Mouse (Mus musculus) stomach, postnatal 0 days (tissue): Measurements from ENCODE around the gene Rlbp1. TPM values are rescaled to one million over a fixed set of nuclear protein-coding genes. Genes with fewer than 3 reads are reported as not detected.

Source experiments
- ATAC-seq: fragments of 200-750 bp; cut with Nextera tagmentation; 2 replicates; pipeline ENCODE4 v1.8.0; 2017; ENCODE audit not compliant: low FRiP score, low TSS enrichment
- DNase-seq: peaks from one replicate; pipeline ENCODE4 v3.0.0-alpha.2; 2016; ENCODE audit warnings: low spot score
- H3K27ac ChIP-seq: fragments of 300-500 bp; sonication (generic); replicated peaks from 2 replicates; pipeline ENCODE4 v1.5.1; 2014; ENCODE audit warnings: mild to moderate bottlenecking, control low read depth
- H3K27me3 ChIP-seq: fragments of 300-500 bp; sonication (generic); 2 replicates; pipeline ENCODE4 v1.6.1; 2014; ENCODE audit warnings: low read length; ENCODE audit not compliant: control insufficient read depth, insufficient read depth
- H3K36me3 ChIP-seq: fragments of 300-500 bp; sonication (generic); 2 replicates; pipeline ENCODE4 v1.6.1; 2014; ENCODE audit warnings: low read length, mixed read lengths; ENCODE audit not compliant: control insufficient read depth, insufficient read depth
- H3K4me1 ChIP-seq: fragments of 300-500 bp; sonication (generic); replicated peaks from 2 replicates; pipeline ENCODE4 v1.6.1; 2014; ENCODE audit warnings: antibody characterized with exemption; ENCODE audit not compliant: control insufficient read depth, insufficient read depth
- H3K4me2 ChIP-seq: fragments of 300-500 bp; sonication (generic); replicated peaks from 2 replicates; pipeline ENCODE4 v1.6.1; 2014; ENCODE audit warnings: low read depth, mild to moderate bottlenecking, control low read depth, moderate library complexity
- H3K4me3 ChIP-seq: fragments of 300-500 bp; sonication (generic); 2 replicates; pipeline ENCODE4 v1.5.1; 2014; ENCODE audit warnings: low read depth, low read length, control low read depth
- H3K9ac ChIP-seq: fragments of 300-500 bp; sonication (generic); 2 replicates; pipeline ENCODE4 v1.6.1; 2014; ENCODE audit warnings: mild to moderate bottlenecking, low read length, control low read depth, mixed read lengths
- H3K9me3 ChIP-seq: fragments of 300-500 bp; sonication (generic); 2 replicates; pipeline ENCODE4 v1.6.1; 2016; ENCODE audit warnings: low read length; ENCODE audit not compliant: control insufficient read depth
- CTCF ChIP-seq: IDR thresholded peaks from 2 replicates; pipeline ENCODE4 v1.5.1; 2016; ENCODE audit warnings: antibody characterized with exemption, low read depth, mild to moderate bottlenecking, moderate library complexity
- EP300 ChIP-seq: optimal IDR thresholded peaks from 2 replicates; pipeline ENCODE3; 2016; ENCODE audit warnings: antibody characterized with exemption
- WGBS: fragments of 180-500 bp; shearing (Covaris S2); extraction: QIAGEN DNeasy Blood & Tissue Kit; methylation state at CpG from one replicate; pipeline ENCODE4 v1.1.7; 2014; 5-methylcytosine and 5-hydroxymethylcytosine counted together
- polyA plus RNA-seq: library from polyadenylated mRNA; unstranded; fragments of >200 nt; fragmentation: Nextera tagmentation; extraction: Ambion mirVana; gene quantifications from 2 replicates; pipeline ENCODE4 v1.2.1, GENCODE M21; 2015

Rlbp1 gene
- polyA plus RNA-seq, 1 experiment from 2014 or later: 0.28 TPM

DNA sequence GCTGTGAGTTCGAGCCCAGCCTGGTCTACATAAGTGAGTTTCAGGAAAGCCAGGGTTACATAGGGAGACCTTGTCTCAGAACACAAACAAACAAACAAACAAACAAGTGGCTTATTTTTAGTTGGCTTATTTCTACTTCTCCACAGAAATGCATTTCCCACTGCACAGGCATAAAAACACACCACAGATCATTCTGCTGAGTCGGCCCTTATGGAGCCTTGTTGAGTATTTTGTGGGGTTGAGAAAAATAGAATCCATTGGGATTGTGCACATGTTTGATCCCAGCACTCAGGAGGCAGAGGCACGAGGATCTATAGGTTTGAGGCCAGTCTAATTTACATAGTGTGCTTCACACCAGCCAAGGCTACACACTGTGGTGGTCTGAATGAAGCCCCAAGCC is 13.4 kb upstream of the Rlbp1 start:
- no peak overlapping the region for H3K4me2 ChIP-seq
- ATAC-seq (no peak), DNase-seq (no peak)
- 80% methylated on average over 3 of the region's 3 CpGs for WGBS
- no peaks in the 10 kb centered on the region for H3K27me3 ChIP-seq
- no peaks in the 10 kb centered on the region for H3K4me1 ChIP-seq
- H3K36me3 ChIP-seq: no peaks in the 10 kb centered on the region
- H3K4me3 ChIP-seq: no peak overlapping the region
- H3K27ac ChIP-seq: no peak overlapping the region
- H3K9me3 ChIP-seq: no peaks in the 10 kb centered on the region
- H3K9ac ChIP-seq: no peak overlapping the region
- TF ChIP-seq EP300 (no peak), CTCF (no peak)

DNA sequence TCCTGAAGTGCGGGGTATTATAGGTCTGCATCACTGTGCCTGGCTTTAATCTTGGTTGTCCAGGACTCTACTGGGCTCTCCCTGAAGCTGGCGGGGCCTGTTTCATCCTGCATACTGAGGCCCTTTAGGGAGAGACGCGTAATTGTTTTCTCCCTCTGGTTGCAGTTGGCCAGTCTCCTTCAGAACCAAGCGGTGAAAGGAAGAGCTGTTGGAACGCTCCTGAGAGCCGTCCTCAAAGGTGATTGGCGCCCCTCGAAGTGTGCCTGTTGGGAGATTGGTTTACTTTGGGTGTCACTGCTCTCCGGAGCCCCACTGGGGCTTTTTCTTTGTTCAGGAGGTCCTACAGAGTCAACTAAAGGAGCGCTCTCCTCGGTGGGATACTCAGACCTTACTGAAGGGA is 12.1 kb upstream of the Rlbp1 start:
- no peak overlapping the region for H3K4me2 ChIP-seq
- H3K9ac ChIP-seq: no peak overlapping the region
- no peaks in the 10 kb centered on the region for H3K4me1 ChIP-seq
- 63% methylated on average over 12 of the region's 12 CpGs for WGBS
- H3K4me3 ChIP-seq: no peak overlapping the region
- H3K9me3 ChIP-seq: no peaks in the 10 kb centered on the region
- no peaks in the 10 kb centered on the region for H3K27me3 ChIP-seq
- H3K27ac ChIP-seq: no peak overlapping the region
- TF ChIP-seq EP300 (no peak), CTCF (no peak)
- no peaks in the 10 kb centered on the region for H3K36me3 ChIP-seq
- DNase-seq (no peak), ATAC-seq (no peak)

- DNase-seq: no peak
- Histone ChIP-seq H3K9me3 (no peaks in the 10 kb centered on the region), H3K36me3 (no peaks in the 10 kb centered on the region), H3K4me1 (no peaks in the 10 kb centered on the region), H3K4me3 (no peak overlapping the region), H3K4me2 (no peak overlapping the region), H3K9ac (no peak overlapping the region), H3K27ac (no peak overlapping the region), H3K27me3 (no peaks in the 10 kb centered on the region)
- WGBS: 41% methylated on average over 8 of the region's 8 CpGs
- peak; percentile 69; the same call in 1 of the 2 replicates for ATAC-seq
- TF ChIP-seq CTCF (no peak), EP300 (no peak)
Observed at GRCm38 (mm10) chr7:79398426-79398825, 11.6 kb upstream of the Rlbp1 start.

DNA sequence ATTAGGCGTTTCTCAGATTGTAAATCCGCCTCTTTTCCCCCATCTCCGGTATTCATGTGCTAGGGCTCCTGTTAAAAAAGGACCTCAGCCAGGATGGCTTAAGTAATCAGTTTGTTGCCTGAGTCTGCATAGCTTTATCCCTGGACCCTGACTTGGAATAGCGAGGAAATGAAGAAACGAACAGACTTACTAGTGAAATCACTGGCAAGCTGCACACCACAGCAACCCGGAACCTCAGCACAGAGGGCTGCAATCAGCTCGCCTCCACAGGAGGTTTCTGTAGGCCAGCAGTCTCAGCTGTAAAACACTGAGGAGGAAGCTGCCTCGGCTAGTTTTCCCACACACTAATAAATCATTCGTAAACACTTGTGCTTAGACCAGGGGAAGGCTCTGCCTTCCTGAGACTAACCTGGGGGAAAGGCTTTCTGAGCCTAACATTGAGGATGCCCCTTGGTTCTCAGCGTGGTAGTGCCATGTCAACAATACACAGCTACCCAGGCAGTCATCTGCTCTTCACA is 10.7 kb upstream of the Rlbp1 start:
- no peak for TF ChIP-seq CTCF
- no peak for TF ChIP-seq EP300
- Histone ChIP-seq H3K4me3 (no peak overlapping the region), H3K4me1 (no peaks in the 10 kb centered on the region), H3K36me3 (no peaks in the 10 kb centered on the region), H3K4me2 (no peak overlapping the region), H3K27ac (no peak overlapping the region), H3K27me3 (no peaks in the 10 kb centered on the region), H3K9ac (no peak overlapping the region), H3K9me3 (no peaks in the 10 kb centered on the region)
- WGBS: 64% methylated on average over 10 of the region's 10 CpGs
- DNase-seq (no peak), ATAC-seq (no peak)

GRCm38 (mm10) chr7:79395186-79395585 is 8.3 kb upstream of the Rlbp1 start:
- no peak overlapping the region for H3K9ac ChIP-seq
- TF ChIP-seq CTCF (no peak), EP300 (no peak)
- WGBS: 79% methylated on average over 7 of the region's 7 CpGs

DNA sequence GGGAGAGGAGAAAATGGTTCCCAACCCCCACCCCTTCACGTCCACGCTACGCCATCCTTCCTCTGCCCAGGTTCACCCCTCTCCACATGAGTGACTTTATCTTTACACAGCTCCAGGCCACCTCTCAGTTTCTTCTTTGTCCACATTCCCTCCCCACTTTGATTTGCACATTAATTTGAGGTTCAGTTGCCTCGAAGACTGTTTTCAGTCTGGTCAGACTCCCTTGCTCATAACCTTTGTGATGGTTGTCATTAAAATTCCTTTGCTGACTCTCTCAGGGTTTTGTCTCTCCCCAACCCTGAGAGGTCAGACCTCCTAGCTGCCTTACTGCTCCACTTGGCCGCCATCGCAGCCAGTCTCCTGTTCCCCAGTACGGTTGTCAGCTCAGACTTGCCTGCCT is 7.8 kb upstream of the Rlbp1 start:
- Histone ChIP-seq H3K9me3 (no peaks in the 10 kb centered on the region), H3K27me3 (no peaks in the 10 kb centered on the region), H3K36me3 (no peaks in the 10 kb centered on the region), H3K4me3 (no peak overlapping the region), H3K4me2 (no peak overlapping the region), H3K27ac (no peak overlapping the region), H3K9ac (no peak overlapping the region), H3K4me1 (no peaks in the 10 kb centered on the region)
- TF ChIP-seq CTCF (no peak), EP300 (no peak)
- ATAC-seq (no peak), DNase-seq (no peak)
- 85% methylated on average over 7 of the region's 7 CpGs for WGBS

More at GRCm38 (mm10) chr7:79395186-79395585, 8.3 kb upstream of the Rlbp1 start:
- Histone ChIP-seq H3K9me3 (no peaks in the 10 kb centered on the region), H3K27ac (no peak overlapping the region), H3K36me3 (no peaks in the 10 kb centered on the region), H3K4me1 (no peaks in the 10 kb centered on the region), H3K27me3 (no peaks in the 10 kb centered on the region), H3K4me3 (no peak overlapping the region), H3K4me2 (no peak overlapping the region)
- ATAC-seq (no peak), DNase-seq (no peak)
